Mouse (Mus musculus) thymus, postnatal 4 days (tissue): ENCODE results near the gene Gpr179.

Source experiments
- DNase-seq: peaks from one replicate; pipeline ENCODE4 v3.0.0; 2021

The Gpr179 gene

DNA sequence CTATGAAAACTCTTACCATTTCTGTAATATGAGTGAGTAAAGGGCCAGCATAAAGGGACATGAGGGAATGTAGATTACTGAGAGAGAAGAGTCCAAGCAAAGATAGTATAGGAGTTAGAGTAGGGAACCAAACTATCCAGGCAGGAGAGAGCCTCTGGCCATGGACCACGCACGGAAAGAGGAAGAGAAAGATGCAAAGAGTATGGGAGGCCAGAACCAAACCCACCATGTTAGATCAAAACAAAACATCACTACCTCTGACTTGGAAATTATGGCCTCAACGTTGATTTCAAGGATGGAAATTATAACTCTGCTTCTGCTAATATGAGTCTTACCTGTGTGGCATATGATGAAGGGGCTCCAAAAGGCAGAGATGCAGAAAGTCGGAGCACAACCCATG, 67.0 kb downstream of the Gpr179 start:
- no peak for DNase-seq

DNA sequence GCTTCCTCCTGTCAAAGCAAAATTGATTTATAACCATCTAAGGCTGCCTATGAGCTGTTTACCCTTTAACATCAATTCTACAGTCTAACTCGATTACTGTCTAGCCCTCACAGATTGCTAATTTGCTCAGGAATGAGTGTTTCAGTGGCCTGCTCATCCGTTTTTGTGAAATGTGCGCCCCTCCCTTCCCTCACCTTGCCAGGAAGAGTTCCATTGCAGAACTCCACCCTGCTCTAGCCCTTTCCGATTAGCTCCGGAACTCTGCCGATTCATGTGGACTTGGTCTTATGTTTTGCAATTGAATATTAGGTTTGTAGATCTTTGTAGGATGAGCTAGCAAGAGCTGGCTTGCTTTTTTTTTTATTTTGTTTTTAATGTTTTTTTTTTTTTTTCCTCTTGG, 69.7 kb downstream of the Gpr179 start:
- DNase-seq: no peak
